Mouse (Mus musculus) induced T-regulatory cell, adult 2 months (primary cell): Measurements from ENCODE around the gene Pbxip1.
"Not testable (repeated sequence)": the region's sequence is repeated elsewhere in the genome, so short reads cannot be mapped to it uniquely, and the experiment has no call there.

ENCODE experiments used
- DNase-seq: peaks from one replicate; pipeline ENCODE4 v3.0.0-alpha.2; 2012; ENCODE audit warnings: low read depth

Gene Pbxip1

DNA sequence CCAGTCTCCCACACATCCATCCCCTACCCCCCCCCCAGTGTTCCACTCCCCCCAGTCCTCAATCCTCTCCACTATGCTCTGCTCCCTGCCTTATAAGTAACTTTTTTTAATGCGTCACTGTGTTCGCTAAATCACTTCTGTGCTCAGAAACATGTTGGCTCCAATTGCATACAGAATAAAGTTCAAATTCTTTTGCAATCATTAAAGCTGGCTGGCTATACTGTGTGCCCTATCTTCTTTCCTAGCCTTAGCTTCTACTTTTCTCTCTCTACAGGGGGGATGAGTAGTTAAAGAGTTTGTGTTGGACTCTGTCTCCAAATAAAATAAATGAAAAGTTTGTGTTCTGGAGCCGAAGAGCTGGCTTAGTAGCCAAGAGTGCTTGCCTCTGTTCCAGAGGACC, 26.8 kb upstream of the Pbxip1 start:
- no peak for DNase-seq

GRCm38 (mm10) chr3:89410864-89411263, 25.6 kb upstream of the Pbxip1 start:
- DNase-seq, result no peak

- peak; percentile 100 for DNase-seq
Measured at GRCm38 (mm10) chr3:89411490-89412393, 24.8 kb upstream of the Pbxip1 start, which contains the start of gene Flad1. Flad1 (minus strand) TSS chr3:89411870.

DNA sequence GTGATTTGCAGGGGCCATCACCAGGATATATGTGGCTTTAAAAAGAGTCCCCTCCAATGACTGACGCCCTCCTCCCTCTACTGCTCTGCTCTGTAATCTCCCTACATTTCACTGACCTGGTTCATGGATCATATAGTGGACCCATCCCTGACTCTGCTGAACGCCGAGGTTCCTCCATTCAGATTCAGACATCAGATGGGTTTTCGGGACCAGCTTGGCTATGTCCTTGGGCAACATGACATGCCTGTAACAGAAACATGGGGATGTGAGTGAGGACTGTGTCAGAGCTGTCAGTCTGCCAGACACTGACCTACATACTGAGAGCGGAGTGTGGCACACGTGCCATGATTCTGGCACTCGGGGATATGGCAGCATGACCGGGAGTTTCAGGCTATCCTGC, 20.3 kb upstream of the Pbxip1 start:
- DNase-seq, result no peak

GRCm38 (mm10) chr3:89417131-89417530, 19.4 kb upstream of the Pbxip1 start:
- DNase-seq, result no peak

GRCm38 (mm10) chr3:89417840-89418169, 18.7 kb upstream of the Pbxip1 start:
- DNase-seq, result no peak

DNA sequence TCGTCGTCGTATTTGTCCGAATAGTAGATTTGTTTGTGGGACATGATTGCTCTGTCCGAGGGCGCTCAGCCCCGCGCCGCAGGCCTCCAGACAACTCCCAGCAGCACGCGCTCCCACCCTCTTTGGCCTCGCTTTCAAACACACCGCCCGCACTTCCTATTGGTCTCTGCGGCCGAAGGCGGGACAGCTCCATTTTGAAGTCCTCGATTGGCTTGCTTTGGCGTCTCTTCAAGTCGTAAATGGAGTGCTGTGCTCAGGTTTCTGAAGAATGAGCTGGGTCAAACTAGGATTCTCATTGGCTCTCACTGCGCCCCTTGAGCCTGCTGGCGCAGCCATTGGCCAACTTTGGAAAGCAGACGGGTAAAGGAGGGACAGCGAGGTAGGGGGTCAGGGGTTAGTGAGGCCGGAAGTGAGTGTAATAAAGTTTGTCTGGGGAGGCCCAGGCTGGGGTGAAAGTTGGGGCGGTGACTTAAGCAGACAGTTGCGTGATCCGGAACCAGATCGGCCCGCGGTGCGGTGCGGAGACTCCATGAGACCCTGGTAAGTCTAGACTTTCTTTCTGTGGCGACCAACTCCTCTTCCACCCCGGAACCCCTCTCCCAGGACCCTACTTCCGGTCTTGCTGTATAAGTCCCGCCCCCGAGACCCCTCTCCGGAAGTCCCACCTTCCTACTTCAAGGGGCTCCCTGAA, 18.2 kb upstream of the Pbxip1 start, which contains the start of the genes Cks1b and Shc1:
Gene Cks1b (minus strand): TSS at position 214 of the 691 bp plus-strand sequence.
Gene Shc1 (plus strand): TSS at position 274 of the 691 bp plus-strand sequence.
- peak; percentile 97 for DNase-seq

DNA sequence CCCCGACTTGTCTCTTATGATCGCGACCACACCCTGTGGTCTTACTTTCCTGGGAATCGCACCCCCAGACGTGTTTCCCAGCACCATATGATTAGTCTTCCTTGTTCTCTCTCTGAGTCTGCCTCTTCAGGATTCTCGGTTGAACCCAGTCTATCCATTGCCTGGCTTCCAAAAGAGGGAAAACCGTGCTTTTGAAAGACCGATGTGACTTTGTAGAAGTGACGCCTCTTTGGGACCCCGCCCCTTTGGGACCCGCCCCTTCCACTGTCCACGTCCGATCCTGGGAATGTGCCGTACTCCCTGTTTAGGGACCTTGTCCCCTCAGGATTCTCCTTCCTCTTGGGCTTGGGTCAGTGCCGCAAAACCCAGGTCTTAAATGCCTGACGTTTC, 17.6 kb upstream of the Pbxip1 start:
- no peak for DNase-seq

GRCm38 (mm10) chr3:89419571-89419970, 16.9 kb upstream of the Pbxip1 start:
- peak; percentile 39 for DNase-seq

DNA sequence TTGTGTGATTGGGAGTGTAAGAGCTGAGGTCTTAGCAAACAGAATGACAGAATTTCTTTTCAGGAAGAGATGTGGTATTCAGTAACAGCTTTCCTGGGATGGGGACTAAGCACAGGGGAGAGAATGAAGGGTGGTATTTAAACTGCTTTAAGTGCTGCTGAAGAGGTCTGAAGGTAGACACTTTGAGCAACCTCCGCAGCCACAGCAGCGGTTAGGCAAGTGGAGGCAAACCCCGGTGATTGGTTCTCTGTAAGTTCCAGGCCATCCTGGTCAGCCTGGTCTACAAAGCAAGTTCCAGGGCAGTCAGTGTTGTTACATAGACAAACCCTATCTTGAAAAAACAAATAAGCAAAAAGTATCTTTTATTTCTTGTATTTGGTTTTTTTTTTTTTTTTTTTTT, 16.5 kb upstream of the Pbxip1 start:
- no peak for DNase-seq

- DNase-seq, result no peak
Measured at GRCm38 (mm10) chr3:89420421-89420820, 16.1 kb upstream of the Pbxip1 start.

- DNase-seq, result no peak
Measured at GRCm38 (mm10) chr3:89421002-89421774, 15.3 kb upstream of the Pbxip1 start.

GRCm38 (mm10) chr3:89421810-89422473, 14.6 kb upstream of the Pbxip1 start:
- no peak for DNase-seq

DNA sequence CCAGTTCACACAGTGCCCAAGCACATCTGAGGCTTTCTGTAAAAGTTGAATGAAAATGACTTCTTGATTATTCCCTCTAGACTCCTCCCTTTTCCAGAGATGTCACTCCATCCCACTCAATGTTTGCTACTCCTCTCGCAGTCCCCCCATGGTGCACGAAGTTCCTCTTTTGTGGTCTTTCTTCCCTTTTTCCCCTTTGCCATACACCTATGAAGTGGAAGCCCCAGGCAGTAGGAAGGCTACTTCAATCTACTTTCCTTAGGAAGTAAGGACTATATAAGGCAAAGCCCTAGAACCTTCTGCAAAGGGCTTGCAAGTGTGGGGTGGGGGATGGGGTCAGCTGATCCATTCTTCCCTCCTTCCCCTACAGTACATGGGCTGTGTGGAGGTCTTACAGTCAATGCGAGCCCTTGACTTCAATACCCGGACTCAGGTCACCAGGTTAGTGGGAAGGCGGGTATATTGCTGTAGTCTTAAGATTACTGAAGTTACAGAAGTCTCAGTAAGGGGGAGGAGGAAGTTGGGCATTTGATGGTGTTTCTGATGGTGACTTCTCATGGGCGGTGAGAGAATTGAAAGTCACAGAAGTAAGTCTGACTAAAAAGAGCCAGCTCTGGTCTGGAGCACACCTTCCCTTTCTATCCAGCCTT, 13.8 kb upstream of the Pbxip1 start:
- no peak for DNase-seq

DNA sequence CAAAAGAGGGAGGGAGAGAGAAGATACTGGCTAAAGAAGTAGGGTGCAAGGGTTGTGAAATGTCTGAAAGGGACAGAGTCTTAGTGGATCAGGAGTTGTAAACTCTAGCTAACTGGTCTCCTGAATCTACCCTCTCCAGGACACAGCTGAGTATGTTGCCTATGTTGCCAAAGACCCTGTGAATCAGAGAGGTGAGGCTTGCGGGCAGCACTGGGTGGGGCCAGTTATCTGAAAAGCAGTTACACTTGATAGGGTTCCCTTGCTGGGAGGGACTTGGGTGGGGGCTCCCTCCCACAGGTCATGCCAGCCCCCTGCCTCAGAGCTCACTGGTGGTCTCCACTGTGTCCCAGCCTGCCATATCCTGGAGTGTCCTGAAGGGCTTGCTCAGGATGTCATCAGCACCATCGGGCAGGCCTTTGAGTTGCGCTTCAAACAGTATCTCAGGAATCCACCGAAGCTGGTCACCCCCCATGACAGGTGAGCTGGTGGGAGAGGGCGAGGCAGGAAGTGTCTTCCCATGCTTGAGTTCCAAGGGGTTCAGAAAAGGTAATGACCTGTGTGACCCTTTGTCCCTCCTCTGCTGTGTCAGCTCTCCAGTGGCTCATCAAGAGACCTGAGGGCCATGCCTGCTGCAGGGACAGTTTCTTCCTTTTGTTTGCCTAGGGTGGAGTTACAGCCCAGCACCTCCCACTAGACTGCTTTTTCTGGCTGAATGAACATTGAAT, 11.9 kb upstream of the Pbxip1 start:
- no peak for DNase-seq

DNA sequence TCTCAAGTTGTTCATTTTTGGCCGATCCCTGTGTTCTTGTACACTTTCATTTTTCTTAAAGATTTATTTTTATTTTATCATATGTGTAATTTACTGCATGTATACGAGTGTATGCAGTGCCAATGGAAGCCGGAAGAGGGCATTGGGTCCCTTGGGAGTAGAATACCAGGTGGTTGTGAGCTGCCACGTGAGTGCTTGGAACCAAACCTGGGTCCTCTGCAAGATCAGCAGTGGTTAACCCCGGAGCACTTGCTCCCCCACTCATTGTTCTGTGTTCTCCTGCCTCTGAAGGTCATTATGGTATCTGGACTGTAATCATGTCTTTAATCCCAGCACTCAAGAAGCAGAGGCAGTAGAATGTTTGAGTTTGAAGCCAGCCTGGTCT, 11.4 kb upstream of the Pbxip1 start:
- DNase-seq, result no peak

- no peak for DNase-seq
Measured at GRCm38 (mm10) chr3:89425876-89426275, 10.6 kb upstream of the Pbxip1 start.

DNA sequence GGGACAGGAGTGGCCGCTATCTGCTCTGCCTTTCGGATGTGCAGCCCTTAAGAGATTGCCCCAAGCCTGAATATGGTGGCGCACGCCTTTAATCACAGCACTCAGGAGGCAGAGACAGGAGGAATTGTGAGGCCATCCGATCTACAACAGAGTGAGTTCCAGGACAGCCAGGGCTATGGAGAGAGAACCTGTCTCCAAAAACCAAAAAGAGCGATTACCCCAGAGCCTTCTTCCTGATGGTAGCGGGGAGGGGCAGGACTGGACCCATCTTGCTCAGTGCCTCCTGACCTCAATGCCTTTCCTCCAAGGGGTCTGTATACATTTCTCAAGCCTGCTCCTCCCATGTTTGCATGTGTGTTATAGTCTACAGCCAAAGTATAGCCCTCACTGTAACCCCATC, 7.5 kb upstream of the Pbxip1 start:
- DNase-seq, result not testable (repeated sequence)

DNA sequence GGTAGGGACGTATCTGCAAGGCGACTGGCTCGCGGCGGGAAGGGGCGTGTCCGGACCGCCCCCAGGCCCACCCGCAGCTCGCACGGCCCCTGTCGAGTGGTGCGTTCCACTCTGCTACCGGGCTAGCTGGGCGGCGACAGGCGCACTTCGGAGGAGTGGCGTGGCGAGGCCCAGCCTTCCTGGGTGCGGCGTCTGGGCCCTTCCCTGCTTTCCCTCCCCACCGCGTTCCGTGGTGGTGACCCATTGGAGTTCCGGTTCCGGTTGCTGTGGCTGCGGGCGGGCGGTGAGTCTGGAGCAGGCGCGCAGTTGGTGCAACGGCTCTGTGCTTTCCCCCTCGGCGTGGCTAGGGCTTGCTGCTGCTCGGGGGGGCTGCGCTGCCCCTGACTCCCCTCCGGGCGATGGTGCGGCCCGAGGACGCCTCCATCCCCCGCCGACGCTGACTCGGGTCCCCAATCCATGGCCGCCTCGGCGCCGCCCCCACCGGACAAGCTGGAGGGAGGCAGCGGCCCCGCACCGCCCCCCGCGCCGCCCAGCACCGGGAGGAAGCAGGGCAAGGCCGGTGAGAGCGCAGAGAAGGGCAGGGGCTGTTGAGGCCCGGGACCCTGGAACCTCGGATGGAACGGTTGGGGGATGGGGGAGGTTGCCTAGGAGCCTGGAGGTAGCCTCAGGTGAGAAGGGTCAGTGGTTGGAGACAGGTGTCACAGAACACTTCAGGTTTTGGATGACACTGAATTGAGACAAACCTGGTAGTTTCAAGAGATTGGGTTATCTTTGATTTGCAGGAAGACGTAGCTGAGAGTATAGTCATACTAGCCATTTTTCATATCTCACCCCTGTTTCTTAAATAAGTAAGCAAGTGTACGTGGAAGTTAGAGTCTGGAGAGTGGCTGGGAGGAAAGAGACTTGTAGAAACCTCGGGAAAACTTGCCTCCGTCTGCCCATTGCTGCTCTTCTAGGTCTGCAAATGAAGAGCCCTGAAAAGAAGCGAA, 6.0 kb upstream of the Pbxip1 start, which contains the start of gene Pygo2:
Gene Pygo2 (plus strand): TSS at position 44 of the 989 bp plus-strand sequence.
- DNase-seq, result peak; percentile 95
